ENCODE assay signal across 8 mouse cellular contexts in genomic region chr17:66123066-66123815, GRCm38 (mm10). TPM values are rescaled to one million over a fixed set of nuclear protein-coding genes. Genes with fewer than 3 reads are reported as not detected.
A peak's percentile ranks its signal among the peaks of the same experiment; 100 is the strongest.
DNase-seq lines count a peak whose midpoint lies in the region; ATAC-seq lines count a peak whose summit lies in the region.

Gene Ddx11 (plus strand): TSS chr17:66123520.

- H3K4me1 ChIP-seq in intestine, embryonic 14.5 days (replicated peaks; ENCODE audit: control insufficient read depth, insufficient read depth, low read length) = peaks cover 12% of the 10 kb centered on the region

- H3K36me3 ChIP-seq in intestine, embryonic 14.5 days (ENCODE audit: control insufficient read depth, insufficient read depth, low read length) = peaks cover 40% of the 10 kb centered on the region

- H3K4me2 ChIP-seq in intestine, embryonic 14.5 days (ENCODE audit: low read length) = peak within 1 kb of the TSS; percentile 76

- no peaks in the 10 kb centered on the region for H3K9me3 ChIP-seq in intestine, embryonic 14.5 days (ENCODE audit: control insufficient read depth, low read length)

- H3K9ac ChIP-seq in intestine, embryonic 14.5 days (ENCODE audit: low read length) = peak within 1 kb of the TSS; percentile 64

- DNase-seq in adrenal gland, adult 2 months = peak; percentile 94
- DNase-seq in embryo, embryonic 11 days = peak; percentile 94
- DNase-seq in gastrocnemius, postnatal 25 days = peak; percentile 87
- DNase-seq in intestine, embryonic 14.5 days (ENCODE audit: low spot score) = peak; percentile 97
- DNase-seq in left cerebral cortex, postnatal 14 days (ENCODE audit: low spot score in 2 of 2) = peak; percentile 89 to 93
- DNase-seq in right cerebral cortex, postnatal 14 days = peak; percentile 97
- peak; percentile 98 for DNase-seq in urinary bladder, postnatal 25 days (ENCODE audit: low spot score)

- peak; percentile 87 for ATAC-seq in intestine, embryonic 14.5 days (replicated peaks; ENCODE audit: low FRiP score, low TSS enrichment, low read depth)
- ATAC-seq in megakaryocyte-erythroid progenitor cell, adult 5-6 weeks (replicated peaks; ENCODE audit: low FRiP score, low TSS enrichment, poor library complexity, severe bottlenecking) = peak; percentile 90

- intact Hi-C loops in left cerebral cortex, postnatal 14 days (cut with DNase I) = no loop called here

- H3K27ac ChIP-seq in intestine, embryonic 14.5 days (ENCODE audit: low read depth) = peak within 1 kb of the TSS; percentile 83

- H3K4me3 ChIP-seq in intestine, embryonic 14.5 days (ENCODE audit: low read depth, low read length) = peak within 1 kb of the TSS; percentile 94

- WGBS in intestine, embryonic 14.5 days = 5% methylated on average over 45 of the region's 45 CpGs

- H3K27me3 ChIP-seq in intestine, embryonic 14.5 days (replicated peaks; ENCODE audit: control insufficient read depth, insufficient read depth, low read length) = no peaks in the 10 kb centered on the region

RNA-seq across cellular contexts. Expression of gene Ddx11, which starts in this region (rescaled TPM):
- 1 to 10 TPM; 2.5 to 4.7 TPM for total RNA-seq in adrenal gland, adult 2 months (2021)
- 2.8 and 4.6 TPM in 2 replicates for polyA plus RNA-seq in adrenal gland, adult 2 months (2012; rRNA removed)
- total RNA-seq in gastrocnemius, postnatal 25 days (2021) = under 1 TPM; 0.38 to 0.48 TPM
- 18.5 and 20.7 TPM in 2 replicates for polyA plus RNA-seq in intestine, embryonic 14.5 days (2014; fragmentation: Nextera tagmentation; extraction: Ambion mirVana)
- 1 to 10 TPM; 2.8 to 3.0 TPM for total RNA-seq in left cerebral cortex, postnatal 14 days (2021)
- total RNA-seq in megakaryocyte-erythroid progenitor cell, adult 5-6 weeks (2014; fragmentation: Nextera tagmentation) = 37.1 and 38.5 TPM in 2 replicates
- total RNA-seq in megakaryocyte-erythroid progenitor cell, adult 5-6 weeks (2017) = 19.5 and 23.4 TPM in 2 replicates

Comparison
In these comparisons a context has a peak if more than half of its experiments do, and no peak if none do; other contexts are left out.
1. Peak in every context shown above with its lines: DNase-seq, ATAC-seq, H3K4me3 ChIP-seq and H3K27ac ChIP-seq.
2. Peak in DNase-seq in gastrocnemius, postnatal 25 days; RNA of the gene not detected or under 1 TPM.